Mouse (Mus musculus): ENCODE measurements around the gene Zfp275.

DNA sequence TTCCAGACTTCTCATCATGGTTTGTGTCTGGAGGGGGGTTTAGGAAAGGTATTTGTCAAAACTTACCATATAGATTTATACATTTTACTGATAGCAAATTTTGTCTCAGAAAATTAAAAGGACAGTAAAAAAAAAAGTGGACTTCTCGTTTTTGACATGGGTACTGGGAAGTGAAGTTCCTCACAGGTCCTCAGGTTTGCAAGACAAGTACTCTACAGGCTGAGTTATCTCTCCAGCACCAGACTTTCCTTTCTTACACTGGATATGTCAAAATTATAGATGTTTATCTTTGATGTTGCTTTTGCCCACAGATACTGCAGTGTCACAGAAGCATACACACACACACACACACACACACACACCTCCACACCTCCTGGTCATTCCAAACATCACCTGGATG lies 948 bp upstream of the Zfp275 start:
- TF ChIP-seq CTCF (IDR thresholded peaks at IDR 0.05) (no peak), EP300 (IDR thresholded peaks at IDR 0.05; ENCODE audit: insufficient read depth, low read depth, low read length) (no peak)

Data from heart, adult 2 months (tissue).